Mouse (Mus musculus) erythroblast, embryonic 14.5 days (primary cell): ENCODE results near the gene Deaf1.

Experiments
- GATA1 ChIP-seq: IDR thresholded peaks from 2 replicates; pipeline ENCODE4 v1.6.1; 2012; ENCODE audit warnings: low read length, inconsistent platforms, mixed read lengths
- TAL1 ChIP-seq: IDR thresholded peaks from 3 replicates; pipeline ENCODE4 v1.6.1; 2012; ENCODE audit warnings: low read length, inconsistent platforms, mixed read lengths

- TF ChIP-seq TAL1 (no peak), GATA1 (no peak)
Measured at GRCm38 (mm10) chr7:141367358-141367757, 39.9 kb upstream of the Deaf1 start.
